In genomic region chr8:83578131-83579055, GRCm38 (mm10) we compare ENCODE assay signal across 8 mouse cellular contexts. TPM values are rescaled to one million over a fixed set of nuclear protein-coding genes. Genes with fewer than 3 reads are reported as not detected.
DNase-seq lines count a peak whose midpoint lies in the region; ATAC-seq and TF ChIP-seq lines count a peak whose summit lies in the region.
"Had no signal": no experiment of that assay in that cellular context is flagged by ENCODE, and none has a peak within 500 bp of the region (broad histone marks: within the 10 kb centered on the region; RNA-seq: fewer than 3 reads in every experiment).

No protein-coding gene starts in this region.

- no peak for TF ChIP-seq POLR2A in kidney, adult 2 months (IDR thresholded peaks at IDR 0.05; ENCODE audit: low read depth, low read length)

- no peak for TF ChIP-seq CTCF in kidney, adult 2 months (conservative IDR thresholded peaks at IDR 0.05; ENCODE audit: insufficient read depth, insufficient read length, low read depth, low read length)
- no peak for TF ChIP-seq CTCF in hindbrain, postnatal 0 days (IDR thresholded peaks at IDR 0.05; ENCODE audit: low read depth)

- peaks cover 45% of the 10 kb centered on the region for H3K4me1 ChIP-seq in kidney, embryonic 14.5 days (ENCODE audit: control insufficient read depth, insufficient read depth, low read length)
- H3K4me1 ChIP-seq in kidney, adult 2 months (ENCODE audit: control insufficient read depth, insufficient read depth, low read length) = peaks cover 51% of the 10 kb centered on the region
- H3K4me1 ChIP-seq in brown adipose tissue, adult 24 weeks (ENCODE audit: control insufficient read depth, insufficient read depth, insufficient read length, low read length) = peaks cover 42% of the 10 kb centered on the region
- H3K4me1 ChIP-seq in hindbrain, postnatal 0 days (ENCODE audit: insufficient read depth, low read length) = peaks cover 23% of the 10 kb centered on the region

- 69% methylated on average over 17 of the region's 17 CpGs for WGBS in kidney, embryonic 14.5 days
- 60% methylated on average over 17 of the region's 17 CpGs for WGBS in kidney, adult 2 months
- WGBS in hindbrain, postnatal 0 days = 64% methylated on average over 17 of the region's 17 CpGs

- peak overlapping the region; percentile 23; the same call in 1 of the 2 replicates for H3K9ac ChIP-seq in kidney, embryonic 14.5 days (ENCODE audit: low read depth, low read length)
- peak overlapping the region; percentile 30; the same call in 1 of the 2 replicates for H3K9ac ChIP-seq in hindbrain, postnatal 0 days (replicated peaks; ENCODE audit: low read length)
- H3K9ac ChIP-seq: liver, embryonic 14.5 days had no signal

- H3K4me3 ChIP-seq in kidney, embryonic 14.5 days (ENCODE audit: low read length) = no peak overlapping the region
- no peak overlapping the region for H3K4me3 ChIP-seq in kidney, adult 2 months (ENCODE audit: insufficient read depth, low read depth, low read length)
- no peak overlapping the region for H3K4me3 ChIP-seq in brown adipose tissue, adult 24 weeks (ENCODE audit: insufficient read depth, low read depth, low read length)
- H3K4me3 ChIP-seq in hindbrain, postnatal 0 days (ENCODE audit: low read length) = no peak overlapping the region

- intact Hi-C loops in left cerebral cortex, postnatal 4 days (cut with DNase I) = no loop called here

- H3K36me3 ChIP-seq in kidney, embryonic 14.5 days (ENCODE audit: control insufficient read depth, insufficient read depth, low read length) = peaks cover 2% of the 10 kb centered on the region
- H3K36me3 ChIP-seq in kidney, adult 2 months (ENCODE audit: control insufficient read depth, insufficient read depth, low read length) = no peaks in the 10 kb centered on the region
- 0 out of 2 replicates have a peak, but pooled peaks cover under 1% of the 10 kb centered on the region for H3K36me3 ChIP-seq in hindbrain, postnatal 0 days (ENCODE audit: insufficient read depth, low read length)

- ATAC-seq in kidney, embryonic 14.5 days (ENCODE audit: low FRiP score, low TSS enrichment) = no peak
- no peak for ATAC-seq in hindbrain, postnatal 0 days

- H3K9me3 ChIP-seq in kidney, embryonic 14.5 days (ENCODE audit: control insufficient read depth, low read length) = no peaks in the 10 kb centered on the region
- no peaks in the 10 kb centered on the region for H3K9me3 ChIP-seq in hindbrain, postnatal 0 days (ENCODE audit: low read length)

- no peak for DNase-seq in kidney, adult 2 months
- peak; percentile 8 to 15 for DNase-seq in cerebellum, postnatal 14 days
- no peak for DNase-seq in hindbrain, postnatal 0 days (ENCODE audit: low spot score)
- DNase-seq in left cerebral cortex, postnatal 4 days = no peak
- no peak for DNase-seq in yolk sac, embryonic 10.5 days (ENCODE audit: low spot score)

- H3K4me2 ChIP-seq in kidney, embryonic 14.5 days (replicated peaks; ENCODE audit: low read depth, low read length) = no peak overlapping the region
- no peak overlapping the region for H3K4me2 ChIP-seq in hindbrain, postnatal 0 days (ENCODE audit: low read depth, low read length)

- no peak overlapping the region; the same call in 1 of the 2 replicates for H3K27ac ChIP-seq in kidney, embryonic 14.5 days (ENCODE audit: low read depth, low read length)
- no peak overlapping the region for H3K27ac ChIP-seq in kidney, adult 2 months (ENCODE audit: insufficient read depth, low read depth, low read length)
- peak overlapping the region; percentile 43 for H3K27ac ChIP-seq in brown adipose tissue, adult 24 weeks (replicated peaks; ENCODE audit: low read depth, low read length)
- peak overlapping the region; percentile 56; the same call in 1 of the 2 replicates for H3K27ac ChIP-seq in hindbrain, postnatal 0 days
- H3K27ac ChIP-seq: liver, embryonic 14.5 days had no signal

- no peaks in the 10 kb centered on the region for H3K27me3 ChIP-seq in kidney, embryonic 14.5 days (ENCODE audit: control insufficient read depth, insufficient read depth, low read length)
- no peaks in the 10 kb centered on the region for H3K27me3 ChIP-seq in kidney, adult 2 months (replicated peaks; ENCODE audit: control insufficient read depth, insufficient read depth, low read length)
- H3K27me3 ChIP-seq in hindbrain, postnatal 0 days (ENCODE audit: insufficient read depth, low read length) = no peaks in the 10 kb centered on the region

RNA-seq across cellular contexts. Expression of gene Ndufb7, which starts 11.9 kb away (rescaled TPM):
- polyA plus RNA-seq in kidney, embryonic 14.5 days (2014; fragmentation: Nextera tagmentation; extraction: Ambion mirVana) = 348 and 423 TPM in 2 replicates
- 704 and 720 TPM in 2 replicates for polyA plus RNA-seq in kidney, adult 2 months (2012; rRNA removed)
- polyA plus RNA-seq in brown adipose tissue, adult 24 weeks (2012; ENCODE audit: insufficient read depth, insufficient read length, missing spikeins) = 676 and 868 TPM in 2 replicates
- 124 and 186 TPM in 2 replicates for total RNA-seq in hindbrain, postnatal 0 days (2014; rRNA removed)
- polyA plus RNA-seq in hindbrain, postnatal 0 days (2015; fragmentation: Nextera tagmentation; extraction: Ambion mirVana) = 436 and 442 TPM in 2 replicates
- total RNA-seq in left cerebral cortex, postnatal 4 days (2021) = 100 to 1,000 TPM; 120 to 136 TPM

RNA-seq across cellular contexts. Expression of gene Tecr, which starts 29.4 kb away (rescaled TPM):
- polyA plus RNA-seq in kidney, embryonic 14.5 days (2014; fragmentation: Nextera tagmentation; extraction: Ambion mirVana) = 661 and 682 TPM in 2 replicates
- 793 and 827 TPM in 2 replicates for polyA plus RNA-seq in kidney, adult 2 months (2012; rRNA removed)
- polyA plus RNA-seq in brown adipose tissue, adult 24 weeks (2012; ENCODE audit: insufficient read depth, insufficient read length, missing spikeins) = 552 and 608 TPM in 2 replicates
- 1,283 and 1,409 TPM in 2 replicates for total RNA-seq in hindbrain, postnatal 0 days (2014; rRNA removed)
- 1,550 and 1,625 TPM in 2 replicates for polyA plus RNA-seq in hindbrain, postnatal 0 days (2015; fragmentation: Nextera tagmentation; extraction: Ambion mirVana)
- total RNA-seq in left cerebral cortex, postnatal 4 days (2021) = 100 to 1,000 TPM; 610 to 661 TPM

RNA-seq across cellular contexts. Expression of gene Dnajb1, which starts 29.6 kb away (rescaled TPM):
- 42.5 and 48.9 TPM in 2 replicates for polyA plus RNA-seq in kidney, embryonic 14.5 days (2014; fragmentation: Nextera tagmentation; extraction: Ambion mirVana)
- 32.2 and 33.2 TPM in 2 replicates for polyA plus RNA-seq in kidney, adult 2 months (2012; rRNA removed)
- polyA plus RNA-seq in brown adipose tissue, adult 24 weeks (2012; ENCODE audit: insufficient read depth, insufficient read length, missing spikeins) = 25.0 and 50.3 TPM in 2 replicates
- total RNA-seq in hindbrain, postnatal 0 days (2014; rRNA removed) = 35.3 and 42.7 TPM in 2 replicates
- polyA plus RNA-seq in hindbrain, postnatal 0 days (2015; fragmentation: Nextera tagmentation; extraction: Ambion mirVana) = 60.1 and 65.0 TPM in 2 replicates
- 10 to 100 TPM; 35.3 to 35.9 TPM for total RNA-seq in left cerebral cortex, postnatal 4 days (2021)

RNA-seq across cellular contexts. Expression of gene Olfr370, which starts 42.8 kb away (rescaled TPM):
- polyA plus RNA-seq in kidney, embryonic 14.5 days (2014; fragmentation: Nextera tagmentation; extraction: Ambion mirVana) = not detected in 2 replicates
- polyA plus RNA-seq in kidney, adult 2 months (2012; rRNA removed) = not detected in 2 replicates
- not detected in 2 replicates for polyA plus RNA-seq in brown adipose tissue, adult 24 weeks (2012; ENCODE audit: insufficient read depth, insufficient read length, missing spikeins)
- 0.05 TPM in 1 of 2 replicates, not detected in the other for total RNA-seq in hindbrain, postnatal 0 days (2014; rRNA removed)
- 0.08 TPM in 1 of 2 replicates, not detected in the other for polyA plus RNA-seq in hindbrain, postnatal 0 days (2015; fragmentation: Nextera tagmentation; extraction: Ambion mirVana)
- total RNA-seq in left cerebral cortex, postnatal 4 days (2021) = not detected
- polyA plus RNA-seq: liver, embryonic 14.5 days had no signal

Comparison
In these comparisons a context has a peak if more than half of its experiments do, and no peak if none do; other contexts are left out.
1. H3K27ac ChIP-seq: peak in brown adipose tissue, adult 24 weeks (single experiment) and hindbrain, postnatal 0 days (single experiment); none in kidney, embryonic 14.5 days (single experiment) and kidney, adult 2 months (single experiment).
2. DNase-seq: peak in cerebellum, postnatal 14 days (2 of 2); none in kidney, adult 2 months (single experiment), hindbrain, postnatal 0 days (single experiment), left cerebral cortex, postnatal 4 days (single experiment) and yolk sac, embryonic 10.5 days (single experiment).